Mouse (Mus musculus) forebrain, embryonic 11.5 days (tissue): ENCODE measurements around the gene Ids. TPM values are rescaled to one million over a fixed set of nuclear protein-coding genes. Genes with fewer than 3 reads are reported as not detected.
A peak's percentile ranks its signal among the peaks of the same experiment; 100 is the strongest.

ENCODE experiments used
- ATAC-seq: fragments of 200-750 bp; cut with Nextera tagmentation; replicated peaks from 2 replicates; pipeline ENCODE4 v1.8.0; 2017; ENCODE audit warnings: moderate TSS enrichment; ENCODE audit not compliant: low FRiP score
- DNase-seq: peaks from one replicate; pipeline ENCODE4 v3.0.0-alpha.2; 2017; ENCODE audit warnings: low spot score
- H3K27ac ChIP-seq: fragments of 300-500 bp; sonication (generic); 2 replicates; pipeline ENCODE4 v1.5.1; 2014; ENCODE audit warnings: low read depth, low read length
- H3K27me3 ChIP-seq: fragments of 300-500 bp; sonication (generic); 2 replicates; pipeline ENCODE4 v1.6.1; 2014; ENCODE audit warnings: mild to moderate bottlenecking, low read length, mixed read lengths; ENCODE audit not compliant: control insufficient read depth, insufficient read depth
- H3K36me3 ChIP-seq: fragments of 300-500 bp; sonication (generic); 2 replicates; pipeline ENCODE4 v1.6.1; 2014; ENCODE audit warnings: mild to moderate bottlenecking, low read length, moderate library complexity, mixed read lengths; ENCODE audit not compliant: control insufficient read depth, insufficient read depth
- H3K4me1 ChIP-seq: fragments of 300-500 bp; sonication (generic); replicated peaks from 2 replicates; pipeline ENCODE4 v1.6.1; 2014; ENCODE audit warnings: low read length, mixed read lengths; ENCODE audit not compliant: control insufficient read depth, insufficient read depth
- H3K4me2 ChIP-seq: fragments of 300-500 bp; sonication (generic); 2 replicates; pipeline ENCODE4 v1.6.1; 2014; ENCODE audit warnings: low read depth, mild to moderate bottlenecking, low read length, moderate library complexity, mixed read lengths; ENCODE audit not compliant: severe bottlenecking
- H3K4me3 ChIP-seq: fragments of 300-500 bp; sonication (generic); 2 replicates; pipeline ENCODE4 v1.5.1; 2014; ENCODE audit warnings: low read depth, low read length
- H3K9ac ChIP-seq: fragments of 300-500 bp; sonication (generic); 2 replicates; pipeline ENCODE4 v1.6.1; 2014; ENCODE audit warnings: low read length
- H3K9me3 ChIP-seq: fragments of 300-500 bp; sonication (generic); 2 replicates; pipeline ENCODE4 v1.6.1; 2016; ENCODE audit warnings: low read length, mixed read lengths; ENCODE audit not compliant: control insufficient read depth
- WGBS: fragments of 180-500 bp; shearing (Covaris S2); extraction: QIAGEN DNeasy Blood & Tissue Kit; methylation state at CpG from one replicate; pipeline ENCODE4 v1.1.7; 2014; 5-methylcytosine and 5-hydroxymethylcytosine counted together
- polyA plus RNA-seq: library from polyadenylated mRNA; unstranded; fragments of >200 nt; fragmentation: Nextera tagmentation; extraction: Ambion mirVana; gene quantifications from 2 replicates; pipeline ENCODE4 v1.2.1, GENCODE M21; 2014

The Ids gene
- polyA plus RNA-seq, 1 experiment from 2014 or later, result 2.6 TPM

GRCm38 (mm10) chrX:70363446-70363845 is 1.4 kb downstream of the Ids start:
- H3K9ac ChIP-seq, result no peak overlapping the region
- no peak for ATAC-seq
- H3K9me3 ChIP-seq, result no peaks in the 10 kb centered on the region
- no peaks in the 10 kb centered on the region for H3K27me3 ChIP-seq
- no peak overlapping the region for H3K4me2 ChIP-seq
- no peaks in the 10 kb centered on the region for H3K36me3 ChIP-seq
- WGBS, result 94% methylated on average over 5 of the region's 5 CpGs
- H3K27ac ChIP-seq, result no peak overlapping the region
- no peaks in the 10 kb centered on the region for H3K4me1 ChIP-seq
- H3K4me3 ChIP-seq, result no peak overlapping the region
- DNase-seq, result no peak

- Histone ChIP-seq H3K27me3 (no peaks in the 10 kb centered on the region), H3K4me1 (no peaks in the 10 kb centered on the region), H3K36me3 (no peaks in the 10 kb centered on the region), H3K4me3 (no peak overlapping the region), H3K27ac (no peak overlapping the region), H3K9me3 (no peaks in the 10 kb centered on the region), H3K9ac (no peak overlapping the region), H3K4me2 (no peak overlapping the region)
- ATAC-seq, result no peak
- no peak for DNase-seq
- 94% methylated on average over 7 of the region's 7 CpGs for WGBS
These were observed 1.9 kb downstream of the Ids start for GRCm38 (mm10) chrX:70362985-70363384.

- Histone ChIP-seq H3K9ac (no peak overlapping the region), H3K27ac (no peak overlapping the region), H3K4me2 (no peak overlapping the region), H3K4me3 (no peak overlapping the region), H3K4me1 (no peaks in the 10 kb centered on the region), H3K36me3 (no peaks in the 10 kb centered on the region), H3K27me3 (no peaks in the 10 kb centered on the region), H3K9me3 (no peaks in the 10 kb centered on the region)
- no peak; the same call in 1 of the 2 replicates for ATAC-seq
- DNase-seq, result peak; percentile 69
- WGBS, result 31% methylated on average over 6 of the region's 6 CpGs
These were observed 34.6 kb downstream of the Ids start for GRCm38 (mm10) chrX:70330202-70330843.

- no peak overlapping the region for H3K4me3 ChIP-seq
- no peak overlapping the region for H3K9ac ChIP-seq
- no peaks in the 10 kb centered on the region for H3K27me3 ChIP-seq
- WGBS, result 60% methylated on average over 2 of the region's 2 CpGs
- no peak overlapping the region for H3K27ac ChIP-seq
- H3K36me3 ChIP-seq, result no peaks in the 10 kb centered on the region
- no peak for ATAC-seq
- H3K4me2 ChIP-seq, result no peak overlapping the region
- no peak for DNase-seq
- H3K9me3 ChIP-seq, result no peaks in the 10 kb centered on the region
- H3K4me1 ChIP-seq, result no peaks in the 10 kb centered on the region
These were observed 36.2 kb downstream of the Ids start for GRCm38 (mm10) chrX:70328530-70329143.

- Histone ChIP-seq H3K4me3 (no peak overlapping the region), H3K4me1 (no peaks in the 10 kb centered on the region), H3K9ac (no peak overlapping the region), H3K9me3 (no peaks in the 10 kb centered on the region), H3K27ac (no peak overlapping the region), H3K27me3 (no peaks in the 10 kb centered on the region), H3K4me2 (no peak overlapping the region), H3K36me3 (no peaks in the 10 kb centered on the region)
- no peak for DNase-seq
- WGBS, result 53% methylated on average over 1 of the region's 1 CpGs
- no peak for ATAC-seq
These were observed 37.2 kb downstream of the Ids start for GRCm38 (mm10) chrX:70327656-70328055.

GRCm38 (mm10) chrX:70319254-70319653 is 45.6 kb downstream of the Ids start:
- Histone ChIP-seq H3K9ac (no peak overlapping the region), H3K9me3 (no peaks in the 10 kb centered on the region), H3K4me2 (no peak overlapping the region), H3K4me3 (no peak overlapping the region), H3K27me3 (no peaks in the 10 kb centered on the region), H3K27ac (no peak overlapping the region), H3K36me3 (no peaks in the 10 kb centered on the region), H3K4me1 (no peaks in the 10 kb centered on the region)
- 58% methylated on average over 2 of the region's 2 CpGs for WGBS
- ATAC-seq (no peak), DNase-seq (no peak)

GRCm38 (mm10) chrX:70314949-70315641 is 49.8 kb downstream of the Ids start:
- Histone ChIP-seq H3K4me2 (no peak overlapping the region), H3K9me3 (no peaks in the 10 kb centered on the region), H3K4me3 (no peak overlapping the region), H3K36me3 (no peaks in the 10 kb centered on the region), H3K27me3 (no peaks in the 10 kb centered on the region), H3K4me1 (no peaks in the 10 kb centered on the region), H3K9ac (no peak overlapping the region), H3K27ac (no peak overlapping the region)
- ATAC-seq, result no peak
- WGBS, result 90% methylated on average over 3 of the region's 3 CpGs
- no peak for DNase-seq
